Mouse (Mus musculus) cerebellum, adult 11-12 months (tissue): ENCODE measurements around the gene Siah2.
A peak's percentile ranks its signal among the peaks of the same experiment; 100 is the strongest.

Source experiments
- DNase-seq: peaks from one replicate; pipeline ENCODE4 v3.0.0; 2022

Siah2 gene

GRCm38 (mm10) chr3:58655362-58656130, 36.7 kb downstream of the Siah2 start:
- peak; percentile 42 for DNase-seq

- DNase-seq: no peak
Measured at GRCm38 (mm10) chr3:58653907-58654306, 38.3 kb downstream of the Siah2 start.

- no peak for DNase-seq
Measured at GRCm38 (mm10) chr3:58650328-58650727, 41.9 kb downstream of the Siah2 start.

GRCm38 (mm10) chr3:58647179-58647578, 45.0 kb downstream of the Siah2 start:
- DNase-seq: no peak

- DNase-seq: no peak
Measured at GRCm38 (mm10) chr3:58646180-58646579, 46.0 kb downstream of the Siah2 start.

- peak; percentile 28 for DNase-seq
Measured at GRCm38 (mm10) chr3:58636406-58637295, 55.5 kb downstream of the Siah2 start, which contains the start of gene Erich6. Erich6 (minus strand) TSS chr3:58637207.

GRCm38 (mm10) chr3:58631693-58632092, 60.5 kb downstream of the Siah2 start:
- DNase-seq: no peak

GRCm38 (mm10) chr3:58624981-58625380, 67.2 kb downstream of the Siah2 start:
- DNase-seq: no peak
